Mouse (Mus musculus) hindlimb bud, embryonic 11.5 days (tissue): ENCODE data around the gene Tdrd3.

Source experiments
- DNase-seq: peaks from one replicate; pipeline ENCODE4 v3.0.0-alpha.2; 2012; ENCODE audit warnings: low read depth, low spot score; ENCODE audit errors: extremely low spot score

Tdrd3 gene

DNA sequence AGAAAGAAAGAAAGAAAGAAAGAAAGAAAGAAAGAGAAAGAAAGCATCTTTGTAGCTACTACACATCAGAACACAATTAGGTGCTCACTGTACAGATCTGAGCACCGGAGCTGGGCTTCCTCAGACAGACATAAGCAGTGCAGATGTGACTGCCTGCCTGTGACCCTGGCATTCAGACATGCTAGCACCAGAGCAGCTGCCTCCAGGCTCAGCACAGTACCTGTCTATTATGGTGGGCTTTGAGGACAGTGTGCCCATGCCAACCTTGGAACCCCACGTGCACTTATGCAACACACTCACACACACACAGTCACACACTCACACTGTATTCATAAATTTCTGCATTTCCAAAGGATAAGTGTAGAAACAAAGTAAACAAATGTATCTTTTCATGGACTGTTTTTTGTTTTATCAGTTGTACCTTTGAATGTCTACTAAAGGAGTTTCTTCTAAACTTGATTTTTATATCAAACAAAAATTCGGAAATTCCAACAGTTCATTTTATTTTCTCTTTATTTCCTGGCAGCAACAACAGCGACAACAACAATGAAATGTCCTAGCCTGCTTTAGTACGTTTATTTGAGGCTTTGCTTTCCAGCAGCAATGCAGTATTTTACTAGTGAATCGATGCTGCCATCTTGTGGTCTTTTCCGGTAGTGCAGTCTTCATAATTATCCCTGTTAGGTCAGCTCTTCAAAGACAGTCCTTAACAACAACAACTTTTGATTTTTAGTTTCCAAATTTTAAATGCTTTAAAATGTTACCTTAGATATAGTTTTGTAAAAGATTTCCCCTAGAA is 35.4 kb downstream of the Tdrd3 start:
- peak; percentile 77 for DNase-seq

DNA sequence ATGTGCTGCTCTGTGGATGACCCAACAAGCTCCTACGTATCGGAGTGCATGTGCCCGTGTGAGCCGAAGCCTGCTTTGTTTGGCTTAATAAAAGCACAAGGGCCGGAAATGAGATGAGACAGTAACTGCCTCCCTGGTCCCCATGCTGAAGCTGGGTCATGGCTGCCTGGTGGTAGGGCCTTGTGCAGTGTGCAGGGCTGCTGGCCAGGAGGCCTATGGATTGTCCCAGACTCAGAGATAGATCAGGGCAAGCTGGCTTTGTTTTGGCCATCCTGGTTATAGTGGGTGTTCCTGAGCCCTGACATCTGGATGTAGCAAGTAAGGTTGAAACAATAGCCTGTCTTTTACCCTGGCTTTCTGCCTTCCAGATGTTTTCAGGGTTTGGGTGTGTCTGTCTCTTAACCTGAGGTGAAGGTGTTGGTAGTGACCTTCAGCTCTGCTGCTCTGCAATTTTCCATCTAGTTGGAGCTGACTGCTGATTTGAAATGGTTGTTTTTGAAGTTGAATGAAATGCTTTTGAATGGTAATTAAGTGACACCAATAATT is 39.3 kb downstream of the Tdrd3 start:
- DNase-seq = no peak

DNA sequence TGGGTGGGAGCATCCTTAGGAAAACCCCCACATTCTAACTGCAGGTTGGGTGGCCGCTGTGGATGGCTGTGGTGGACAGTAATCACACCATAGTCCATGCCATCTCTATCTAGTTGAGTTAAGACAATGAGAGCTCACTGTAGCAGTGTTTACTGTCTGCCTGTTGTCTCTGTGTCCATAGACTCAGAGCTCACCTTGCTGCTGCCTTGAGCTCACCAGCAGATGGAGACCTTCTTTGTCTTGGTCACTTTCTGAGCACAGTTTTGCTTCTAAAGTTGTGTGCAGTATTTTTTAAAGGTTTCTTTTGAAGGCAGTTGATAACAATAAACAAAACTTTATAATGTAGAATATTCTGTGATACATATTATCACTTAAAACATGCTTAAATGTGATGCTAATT is 43.3 kb downstream of the Tdrd3 start:
- no peak for DNase-seq

DNA sequence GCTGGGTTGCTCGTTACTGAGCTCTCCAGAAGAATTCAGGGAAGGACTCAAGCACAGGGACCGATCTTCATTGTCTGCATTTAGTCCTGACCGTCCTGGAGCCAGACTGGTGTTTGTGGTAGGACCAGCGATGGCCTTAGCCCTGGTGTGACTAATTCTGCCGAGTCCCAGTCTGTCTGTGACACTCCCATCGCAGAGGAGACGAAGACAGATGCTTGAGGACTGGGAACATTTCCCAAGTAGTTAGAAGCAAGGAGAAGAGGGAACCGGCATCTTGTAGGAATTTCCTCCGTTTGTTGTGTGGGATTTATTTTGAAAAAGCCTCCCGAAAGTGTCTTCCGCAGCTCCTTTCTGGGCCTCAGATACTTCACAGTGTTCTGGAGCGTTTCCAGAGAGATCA is 45.1 kb downstream of the Tdrd3 start:
- no peak for DNase-seq

DNA sequence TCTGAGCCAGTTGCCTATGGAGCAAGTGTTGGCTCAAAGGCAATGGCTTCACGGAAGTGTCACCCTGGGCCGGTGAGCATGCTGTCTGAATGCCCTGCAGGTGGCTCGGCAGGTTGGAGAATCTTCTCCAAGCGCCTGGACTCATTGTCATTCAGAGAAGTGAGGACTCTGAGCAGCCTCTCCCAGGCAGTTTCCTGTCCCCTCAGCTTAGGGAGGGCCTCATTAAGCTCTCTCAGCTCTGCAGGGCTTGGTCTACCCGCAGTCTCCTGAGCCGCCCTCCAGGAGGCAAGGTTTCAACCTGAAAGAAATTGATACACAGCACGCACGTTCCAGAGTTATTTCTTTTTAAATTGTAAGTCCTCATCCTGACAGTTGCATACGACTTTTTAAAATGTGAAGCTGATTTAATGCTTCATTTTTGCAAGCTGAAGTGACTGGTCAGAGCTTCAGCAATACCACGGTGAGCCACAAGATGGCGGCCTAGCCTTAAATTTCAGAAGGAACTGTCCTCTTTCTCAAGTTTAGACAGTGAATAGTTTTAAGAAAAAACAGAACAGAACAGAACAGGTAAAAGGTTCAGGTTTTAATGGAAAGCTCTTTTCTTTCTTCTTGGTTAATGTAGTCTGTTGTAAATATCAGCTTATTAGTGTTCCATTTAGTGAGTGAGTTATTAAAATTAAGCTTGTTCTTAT is 47.7 kb downstream of the Tdrd3 start:
- peak; percentile 37 for DNase-seq

DNA sequence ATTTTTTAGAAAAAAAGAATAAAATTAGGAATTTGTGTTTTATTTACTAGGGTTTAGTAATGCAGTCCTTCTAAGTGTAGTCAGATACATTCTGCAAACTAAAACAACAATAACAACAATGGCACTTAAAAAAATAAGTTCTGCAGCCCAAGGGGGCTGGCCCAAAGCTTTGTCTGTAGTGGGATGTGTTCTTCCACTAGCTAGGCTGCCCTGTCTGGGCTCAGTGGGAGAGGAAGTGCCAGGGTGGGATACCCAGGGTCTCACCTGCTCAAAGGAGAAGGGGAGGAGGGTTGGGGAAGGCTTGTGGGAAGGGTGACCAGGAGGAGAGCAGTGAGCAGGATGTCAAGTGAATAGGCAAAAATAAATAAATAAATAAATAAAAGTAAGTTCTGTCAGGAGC is 48.2 kb downstream of the Tdrd3 start:
- no peak for DNase-seq

DNA sequence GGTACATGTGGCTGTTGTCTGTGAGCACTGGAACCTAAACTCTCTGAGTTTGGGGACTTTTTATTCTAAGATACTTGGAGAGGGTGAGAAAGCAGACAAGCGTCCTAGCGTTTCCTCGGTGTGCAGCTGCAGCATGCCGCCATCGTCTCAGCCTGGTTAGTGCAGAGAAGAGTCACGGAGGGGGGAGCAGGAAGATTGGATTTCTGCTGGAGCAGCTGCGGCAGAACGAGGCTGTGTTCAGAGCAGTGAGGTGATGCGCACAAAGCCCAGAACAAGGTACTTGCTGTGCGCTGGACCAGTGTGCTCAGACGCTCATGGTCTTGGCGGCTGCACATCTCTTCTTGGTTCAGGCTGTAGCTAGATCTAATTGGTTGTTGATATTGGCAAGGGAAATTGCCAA is 51.1 kb downstream of the Tdrd3 start:
- DNase-seq = no peak

DNA sequence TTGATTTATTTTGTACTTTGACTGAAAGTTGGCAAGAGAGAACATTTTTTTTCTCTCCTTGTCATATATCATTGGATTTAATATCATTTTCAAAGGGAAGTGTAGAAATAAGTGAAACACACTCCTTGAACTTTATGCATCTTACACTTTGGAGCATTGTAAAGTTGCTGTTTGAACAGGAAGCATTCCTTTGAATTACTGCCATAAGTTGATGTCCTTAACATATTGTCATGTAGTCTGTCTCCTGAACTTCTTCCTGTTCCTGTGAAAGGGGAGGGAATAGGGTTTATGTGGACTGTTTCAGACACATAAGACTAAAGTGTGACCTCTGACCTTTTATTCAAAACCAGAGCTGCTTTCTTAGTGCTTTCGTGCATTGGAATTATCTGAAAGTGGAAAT is 55.1 kb downstream of the Tdrd3 start:
- no peak for DNase-seq

DNA sequence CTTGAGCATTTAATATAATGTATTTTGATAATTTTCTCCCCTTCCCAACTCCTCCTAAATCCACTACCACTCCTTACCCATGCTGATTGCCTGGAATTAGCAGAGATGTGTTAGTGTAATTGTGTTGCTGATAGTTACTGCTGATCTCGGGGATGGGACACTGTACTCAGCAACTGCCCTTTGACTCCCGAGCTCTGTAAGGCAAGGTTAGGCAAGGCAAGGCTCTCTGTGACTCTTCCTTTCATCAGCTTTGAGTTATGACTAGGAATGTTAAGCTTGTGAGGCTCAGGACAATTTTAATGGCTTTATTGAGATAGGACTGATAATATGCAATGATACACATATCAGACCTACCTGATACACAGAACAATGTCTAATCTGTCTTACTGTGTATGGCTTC is 56.3 kb downstream of the Tdrd3 start:
- no peak for DNase-seq

DNA sequence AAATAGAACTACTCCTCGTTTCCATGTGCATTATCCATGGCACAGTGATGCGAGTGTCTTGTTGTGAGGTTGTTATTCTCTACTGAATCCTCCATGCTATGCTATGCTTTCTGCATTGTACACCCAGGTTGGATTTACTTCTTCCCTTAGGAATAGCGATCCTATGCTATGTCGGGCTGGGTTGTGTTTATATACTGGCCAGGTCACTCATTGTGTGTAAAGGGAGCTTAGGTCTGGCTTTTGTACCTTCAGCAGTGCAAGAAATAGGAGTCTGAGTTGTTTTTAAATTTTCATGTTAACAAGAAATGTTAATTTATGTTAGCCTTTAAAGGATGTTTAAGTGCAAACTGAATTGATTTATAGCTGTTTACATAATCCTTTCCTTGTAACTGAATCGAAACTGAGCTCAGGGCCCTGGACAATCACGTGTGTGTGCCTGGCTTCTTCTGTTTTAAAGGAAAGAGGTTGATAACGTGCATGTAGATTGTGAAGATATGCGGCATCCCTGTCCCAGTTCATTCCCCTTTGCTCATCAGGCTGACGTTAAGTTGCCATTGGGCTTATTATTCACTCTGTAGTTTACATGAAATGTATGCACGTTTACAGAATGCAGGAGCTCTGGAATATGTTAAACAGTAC is 59.4 kb downstream of the Tdrd3 start:
- no peak for DNase-seq

DNA sequence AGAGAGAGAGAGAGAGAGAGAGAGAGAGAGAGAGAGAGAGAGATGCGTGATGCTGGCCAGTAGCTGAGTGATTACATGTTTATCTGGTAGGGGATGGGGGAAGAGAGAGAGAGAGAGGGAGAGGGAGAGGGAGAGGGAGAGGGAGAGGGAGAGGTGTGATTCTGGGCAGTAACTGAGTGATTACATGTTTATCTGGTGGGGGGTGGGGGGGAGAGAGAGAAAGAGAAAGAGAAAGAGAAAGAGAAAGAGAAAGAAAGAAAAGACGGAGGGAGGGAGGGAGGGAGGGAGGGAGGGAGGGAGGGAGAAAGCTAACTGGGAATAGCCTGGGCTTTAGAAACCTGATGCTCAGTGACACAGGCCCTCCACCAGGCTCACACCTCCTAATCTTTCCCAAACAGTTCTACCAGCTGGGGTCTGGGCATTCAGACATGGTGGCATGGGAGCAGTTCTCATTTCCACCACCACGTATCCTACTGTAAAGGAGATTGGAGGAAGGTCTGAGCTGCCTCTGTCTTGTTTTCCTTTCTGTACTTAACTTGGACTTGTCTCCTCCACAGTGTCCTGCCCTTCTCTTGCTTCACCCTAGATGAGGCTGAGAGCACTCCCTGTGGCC is 62.0 kb downstream of the Tdrd3 start:
- DNase-seq = no peak

DNA sequence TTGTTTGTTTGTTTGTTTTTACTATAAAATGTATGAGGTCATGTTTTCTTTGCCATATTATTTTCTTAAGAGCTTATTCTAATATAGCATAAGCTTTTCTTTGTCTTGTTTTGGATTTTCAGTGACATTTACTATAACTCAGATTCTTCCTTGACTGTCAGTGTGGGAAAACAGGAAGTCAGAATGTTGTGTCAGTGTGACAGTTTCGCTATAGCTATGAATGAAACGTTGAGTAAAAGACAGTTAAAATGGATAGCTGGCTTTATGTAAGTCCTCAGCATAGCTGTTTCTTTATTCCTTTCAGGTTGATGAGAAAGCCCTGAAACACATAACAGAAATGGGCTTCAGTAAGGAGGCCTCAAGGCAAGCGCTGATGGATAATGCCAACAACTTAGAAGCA is 69.4 kb downstream of the Tdrd3 start:
- no peak for DNase-seq

DNA sequence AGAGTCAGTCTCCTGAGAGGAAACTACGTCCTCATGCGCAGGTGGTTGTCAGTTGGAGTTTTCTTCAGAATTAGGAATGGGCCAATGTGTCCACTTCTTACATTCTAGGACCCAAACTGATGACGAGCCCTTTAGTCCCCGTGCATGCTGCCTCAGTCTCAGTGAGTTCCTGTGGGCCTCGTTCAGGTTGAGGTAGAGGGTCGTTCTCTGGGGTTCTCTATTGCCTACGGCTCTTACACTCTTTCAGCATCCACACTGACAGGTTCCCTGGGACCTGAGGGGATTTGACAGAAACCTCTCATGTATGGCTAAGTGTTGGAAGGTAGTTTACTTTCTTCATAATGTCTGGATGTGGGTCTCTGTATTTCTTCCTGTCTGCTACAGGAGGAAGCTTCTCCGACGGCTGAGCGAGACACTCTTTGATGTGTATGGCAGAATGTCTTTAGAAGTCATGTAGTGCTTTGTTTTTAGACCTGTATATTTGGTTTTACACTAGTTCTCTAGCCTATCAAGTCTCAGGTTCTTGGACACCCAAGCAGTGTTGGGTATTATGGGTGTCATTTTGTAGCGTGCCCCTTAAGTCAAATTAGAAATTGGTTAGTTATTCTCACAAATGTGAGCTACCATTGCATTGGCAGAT is 81.6 kb downstream of the Tdrd3 start:
- DNase-seq = no peak

DNA sequence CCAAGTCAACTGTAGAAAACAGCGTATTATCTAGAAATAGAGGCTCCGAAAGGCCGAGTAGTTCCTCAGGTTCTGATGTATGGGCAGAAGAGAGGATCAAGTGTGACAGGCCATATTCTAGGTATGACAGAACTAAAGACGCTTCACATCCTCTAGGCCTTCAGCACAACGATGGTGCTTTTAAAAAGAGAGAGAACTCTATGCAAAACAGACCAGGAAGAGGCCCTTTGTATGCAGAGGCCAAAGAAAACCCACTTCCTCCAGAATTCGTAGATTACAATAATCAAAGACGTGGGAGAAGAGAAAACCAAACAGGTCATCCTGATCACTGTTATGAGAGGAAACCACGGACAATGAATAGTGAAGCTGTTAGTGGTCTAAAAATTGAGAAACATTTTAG is 89.5 kb downstream of the Tdrd3 start:
- no peak for DNase-seq

DNA sequence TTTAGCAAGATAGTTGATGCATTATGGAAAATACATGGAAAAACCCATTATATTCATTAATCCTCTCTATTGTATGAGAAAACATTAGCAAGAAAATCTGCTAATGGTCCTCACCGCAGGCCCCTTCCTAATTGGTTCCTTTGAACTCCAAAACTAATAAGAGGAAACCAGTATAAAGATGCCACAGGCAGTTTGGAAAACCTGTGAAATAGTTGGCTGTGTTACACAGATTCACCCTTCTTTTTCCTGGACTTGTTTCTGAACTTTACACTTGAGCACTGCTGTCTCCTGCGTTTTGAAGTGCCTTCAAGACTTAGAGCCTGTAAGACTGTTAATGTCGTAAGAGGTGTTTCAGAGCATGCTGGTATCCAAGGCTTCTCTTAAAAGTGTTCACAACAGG is 98.8 kb downstream of the Tdrd3 start:
- DNase-seq = no peak

DNA sequence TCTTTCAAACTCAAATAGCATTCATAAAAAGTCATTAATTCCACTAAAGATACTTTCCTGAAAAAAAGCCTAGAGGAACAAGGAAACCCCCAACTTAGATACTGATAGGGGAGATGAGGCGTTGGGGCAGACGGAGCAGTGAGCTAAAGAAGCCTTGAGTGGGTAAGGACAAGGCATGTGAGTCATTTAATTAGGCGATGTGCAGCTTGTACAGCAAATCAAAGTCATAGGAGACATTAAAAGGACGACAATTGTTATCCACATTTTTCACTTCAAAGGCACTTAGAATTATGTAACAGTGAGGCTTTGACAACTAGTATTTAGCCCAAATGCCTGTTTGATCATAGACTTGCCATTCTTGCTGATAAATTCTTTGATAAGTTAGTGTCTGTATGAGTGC is 100.9 kb downstream of the Tdrd3 start:
- DNase-seq = no peak

DNA sequence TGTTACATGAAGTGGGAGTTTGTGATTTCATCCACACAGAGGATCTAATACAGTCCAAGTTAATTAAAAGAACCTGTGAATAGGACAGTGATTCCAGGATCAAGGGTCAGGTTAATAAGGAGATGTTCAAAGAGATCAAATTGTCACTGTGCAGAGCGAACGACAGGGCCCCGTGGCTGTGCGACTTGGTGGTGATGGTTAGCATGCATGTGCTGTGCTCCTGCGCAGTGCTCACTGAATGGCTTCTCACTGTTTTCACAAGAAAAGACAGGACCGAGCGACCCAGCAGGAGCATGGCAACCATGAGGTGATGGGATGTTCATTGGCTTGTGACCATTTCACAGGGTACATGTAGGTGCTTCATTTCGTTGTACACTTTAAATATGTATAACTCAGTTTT is 115.4 kb downstream of the Tdrd3 start:
- DNase-seq = no peak

DNA sequence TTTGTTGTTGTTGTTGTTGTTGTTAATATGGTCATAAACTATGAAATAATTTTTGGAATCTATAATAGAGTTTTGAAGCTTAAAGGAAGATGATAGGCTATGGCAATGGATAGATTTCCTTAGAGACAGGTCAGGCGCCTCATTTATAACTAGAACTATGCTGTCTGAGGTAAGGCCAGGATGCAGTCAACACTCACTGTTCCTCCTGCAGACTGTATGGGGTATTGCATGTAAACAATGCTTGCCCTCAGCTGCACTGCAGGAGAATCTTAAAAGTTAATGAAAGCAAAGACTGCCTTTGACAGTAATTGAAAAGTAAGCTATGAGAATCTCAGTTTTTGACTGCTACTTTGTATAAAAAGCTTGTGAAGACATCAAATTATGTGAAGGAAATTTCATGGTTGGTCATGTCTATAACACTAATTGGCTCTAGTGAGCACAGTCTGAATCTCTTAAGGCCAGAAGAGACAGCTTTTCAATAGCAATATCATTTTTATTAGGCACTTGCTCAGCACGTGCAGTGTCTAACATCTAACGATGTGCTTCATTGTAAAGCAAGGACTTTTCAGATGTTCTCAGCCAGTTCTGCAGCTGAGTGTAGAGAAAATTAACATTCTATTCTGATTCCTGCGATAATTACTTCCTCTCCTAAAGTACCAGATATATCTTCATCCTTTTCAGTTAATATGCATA is 120.8 kb downstream of the Tdrd3 start:
- DNase-seq = no peak

DNA sequence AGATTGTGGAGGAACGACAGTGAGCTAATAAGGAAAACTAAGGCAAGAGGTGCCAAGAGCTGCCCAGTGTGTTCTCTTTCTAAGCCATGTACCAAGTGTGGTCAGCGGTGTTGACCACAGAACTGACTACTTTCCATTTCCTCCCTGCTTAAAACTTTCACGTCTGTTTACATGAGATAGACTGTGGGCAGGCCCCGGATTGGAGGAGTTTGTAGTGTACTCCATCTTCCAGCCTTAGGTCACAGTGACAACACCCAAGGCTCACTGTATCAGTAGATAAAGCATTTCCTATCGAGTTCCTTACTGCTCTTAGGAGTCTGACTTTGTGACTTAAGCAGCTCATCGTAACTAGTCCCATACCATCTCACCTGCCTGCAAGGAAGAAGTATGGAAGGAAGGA is 133.5 kb downstream of the Tdrd3 start:
- no peak for DNase-seq

DNA sequence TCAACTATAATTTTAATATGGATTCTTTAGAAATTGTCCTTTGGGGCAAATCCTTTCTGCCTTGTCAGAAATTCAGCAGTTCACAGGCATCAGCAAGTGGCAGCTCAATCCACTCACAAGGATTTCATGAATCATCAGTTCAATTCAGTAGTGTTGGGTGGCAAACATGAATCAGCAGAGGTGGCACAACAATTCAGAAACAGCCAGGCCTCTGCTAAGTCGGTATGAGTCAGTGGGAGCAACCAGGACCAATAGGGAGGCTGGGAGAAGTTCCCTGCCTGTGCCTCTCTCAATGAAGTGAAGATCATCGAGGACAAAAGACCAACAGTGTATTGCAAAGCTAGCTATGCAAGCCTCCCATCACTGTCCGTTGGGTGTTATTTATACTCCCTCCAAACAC is 135.8 kb downstream of the Tdrd3 start:
- DNase-seq = no peak
